Comparison of ENCODE assay signal across 8 mouse cellular contexts in genomic region chr4:115097146-115097496, GRCm38 (mm10). TPM values are rescaled to one million over a fixed set of nuclear protein-coding genes. Genes with fewer than 3 reads are reported as not detected.
A peak's percentile ranks its signal among the peaks of the same experiment; 100 is the strongest.
DNase-seq lines count a peak whose midpoint lies in the region; ATAC-seq and TF ChIP-seq lines count a peak whose summit lies in the region.

No protein-coding gene starts in this region.

- H3K27me3 ChIP-seq in heart, embryonic 10.5 days (ENCODE audit: insufficient read depth, poor library complexity, severe bottlenecking): peaks cover 54% of the 10 kb centered on the region
- H3K27me3 ChIP-seq in embryonic facial prominence, embryonic 10.5 days (replicated peaks; ENCODE audit: low read depth, poor library complexity, severe bottlenecking): peaks cover 62% of the 10 kb centered on the region
- peaks cover 43% of the 10 kb centered on the region for H3K27me3 ChIP-seq in hindbrain, embryonic 14.5 days (ENCODE audit: control insufficient read depth, insufficient read depth, low read length)
- no peaks in the 10 kb centered on the region; the same call in 1 of the 2 replicates for H3K27me3 ChIP-seq in liver, adult 2 months (ENCODE audit: control insufficient read depth, insufficient read depth, low read length)
- peaks cover 17% of the 10 kb centered on the region for H3K27me3 ChIP-seq in myocyte (ENCODE audit: control insufficient read depth, insufficient read depth, insufficient read length)
- no peaks in the 10 kb centered on the region; the same call in 1 of the 2 replicates for H3K27me3 ChIP-seq in thymus, adult 2 months (ENCODE audit: control insufficient read depth, insufficient read depth, low read length)

- no peak for TF ChIP-seq POLR2A in liver, adult 2 months (IDR thresholded peaks at IDR 0.05; ENCODE audit: extremely low read depth, insufficient read depth, low read length)
- TF ChIP-seq POLR2A in myocyte (IDR thresholded peaks at IDR 0.05; ENCODE audit: insufficient read length, low read depth): no peak
- no peak for TF ChIP-seq POLR2A in thymus, adult 2 months (IDR thresholded peaks at IDR 0.05; ENCODE audit: control insufficient read depth, extremely low read depth, insufficient read depth, low read length, poor library complexity)

- peak overlapping the region; percentile 42; the same call in 1 of the 2 replicates for H3K9ac ChIP-seq in hindbrain, embryonic 14.5 days
- H3K9ac ChIP-seq in liver, adult 2 months (ENCODE audit: low read depth, low read length): no peak overlapping the region

- H3K36me3 ChIP-seq in heart, embryonic 10.5 days: no peaks in the 10 kb centered on the region
- H3K36me3 ChIP-seq in embryonic facial prominence, embryonic 10.5 days (replicated peaks): no peaks in the 10 kb centered on the region
- no peaks in the 10 kb centered on the region for H3K36me3 ChIP-seq in hindbrain, embryonic 14.5 days (replicated peaks; ENCODE audit: control insufficient read depth, insufficient read depth)
- no peaks in the 10 kb centered on the region for H3K36me3 ChIP-seq in liver, adult 2 months (ENCODE audit: control insufficient read depth, insufficient read depth, low read length)
- H3K36me3 ChIP-seq in myocyte (ENCODE audit: control insufficient read depth, insufficient read depth): no peaks in the 10 kb centered on the region
- no peaks in the 10 kb centered on the region for H3K36me3 ChIP-seq in thymus, adult 2 months (ENCODE audit: control insufficient read depth, insufficient read depth, low read length)

- under 1% methylated on average over 6 of the region's 6 CpGs for WGBS in heart, embryonic 10.5 days
- under 1% methylated on average over 6 of the region's 6 CpGs for WGBS in embryonic facial prominence, embryonic 10.5 days
- 1% methylated on average over 6 of the region's 6 CpGs for WGBS in hindbrain, embryonic 14.5 days
- WGBS in liver, adult 2 months: 1% methylated on average over 6 of the region's 6 CpGs
- under 1% methylated on average over 6 of the region's 6 CpGs for WGBS in thymus, adult 2 months

- peak; percentile 61 for TF ChIP-seq CTCF in liver, adult 2 months (IDR thresholded peaks at IDR 0.05; ENCODE audit: low read depth, low read length)
- TF ChIP-seq CTCF in thymus, adult 2 months (IDR thresholded peaks at IDR 0.05; ENCODE audit: borderline replicate concordance, control insufficient read depth, extremely low read depth, insufficient read depth, low read length, poor library complexity): no peak

- H3K27ac ChIP-seq in heart, embryonic 10.5 days: peak overlapping the region; percentile 75; the same call in 1 of the 2 replicates
- H3K27ac ChIP-seq in embryonic facial prominence, embryonic 10.5 days (replicated peaks): no peak overlapping the region
- H3K27ac ChIP-seq in hindbrain, embryonic 14.5 days: no peak overlapping the region
- no peak overlapping the region for H3K27ac ChIP-seq in liver, adult 2 months (replicated peaks; ENCODE audit: insufficient read depth, low read depth, low read length)
- H3K27ac ChIP-seq in thymus, adult 2 months (ENCODE audit: control insufficient read depth, insufficient read depth, low read length): no peak overlapping the region

- H3K4me2 ChIP-seq in hindbrain, embryonic 14.5 days (replicated peaks): peak overlapping the region; percentile 45
- peak overlapping the region; percentile 45 for H3K4me2 ChIP-seq in myocyte (ENCODE audit: low read depth)

- H3K79me2 ChIP-seq in liver, adult 2 months (ENCODE audit: control insufficient read depth, insufficient read depth, low read length): no peaks in the 10 kb centered on the region
- no peaks in the 10 kb centered on the region for H3K79me2 ChIP-seq in myocyte (ENCODE audit: control insufficient read depth, insufficient read depth)

- no peaks in the 10 kb centered on the region for H3K9me3 ChIP-seq in heart, embryonic 10.5 days
- H3K9me3 ChIP-seq in embryonic facial prominence, embryonic 10.5 days: no peaks in the 10 kb centered on the region
- no peaks in the 10 kb centered on the region for H3K9me3 ChIP-seq in hindbrain, embryonic 14.5 days (ENCODE audit: control insufficient read depth, low read length)

- DNase-seq in heart, embryonic 10.5 days (ENCODE audit: low spot score): no peak
- no peak for DNase-seq in heart, adult 8-10 months (ENCODE audit: low spot score)
- peak; percentile 60 for DNase-seq in embryonic facial prominence, embryonic 10.5 days (ENCODE audit: low spot score)
- DNase-seq in hindbrain, embryonic 14.5 days (ENCODE audit: low spot score): peak; percentile 58
- no peak for DNase-seq in liver, adult 2 months (ENCODE audit: extremely low read depth, low read depth, low spot score)
- no peak for DNase-seq in adrenal gland, postnatal 25 days
- DNase-seq in thymus, adult 2 months: no peak

- peak overlapping the region; percentile 61; the same call in 1 of the 2 replicates for H3K4me3 ChIP-seq in heart, embryonic 10.5 days
- peak overlapping the region; percentile 17; the same call in 1 of the 2 replicates for H3K4me3 ChIP-seq in embryonic facial prominence, embryonic 10.5 days
- H3K4me3 ChIP-seq in hindbrain, embryonic 14.5 days (replicated peaks; ENCODE audit: low read length): peak overlapping the region; percentile 17; the same call in 1 of the 2 replicates
- no peak overlapping the region for H3K4me3 ChIP-seq in liver, adult 2 months (ENCODE audit: insufficient read depth, low read depth, low read length)
- H3K4me3 ChIP-seq in myocyte: no peak overlapping the region
- no peak overlapping the region for H3K4me3 ChIP-seq in thymus, adult 2 months (ENCODE audit: control insufficient read depth, insufficient read depth, low read length)

- peaks cover 18% of the 10 kb centered on the region for H3K4me1 ChIP-seq in heart, embryonic 10.5 days
- H3K4me1 ChIP-seq in embryonic facial prominence, embryonic 10.5 days: peaks cover 19% of the 10 kb centered on the region
- H3K4me1 ChIP-seq in hindbrain, embryonic 14.5 days (replicated peaks; ENCODE audit: control insufficient read depth, insufficient read depth, low read length): peaks cover 16% of the 10 kb centered on the region
- 0 out of 2 replicates have a peak, but pooled peaks cover 2% of the 10 kb centered on the region for H3K4me1 ChIP-seq in liver, adult 2 months (ENCODE audit: control insufficient read depth, insufficient read depth, low read length)
- H3K4me1 ChIP-seq in thymus, adult 2 months (replicated peaks; ENCODE audit: control insufficient read depth, insufficient read depth, low read length): 0 out of 2 replicates have a peak, but pooled peaks cover 4% of the 10 kb centered on the region

- no peak overlapping the region for H3ac ChIP-seq in myocyte (ENCODE audit: control insufficient read depth, insufficient read length)

- peak; percentile 4; the same call in 1 of the 2 replicates for ATAC-seq in hindbrain, embryonic 14.5 days (ENCODE audit: low FRiP score)

TF ChIP-seq in myocyte, 11 proteins besides CTCF, POLR2A, EP300 and RAD21:
- TF ChIP-seq MAX (IDR thresholded peaks at IDR 0.05; ENCODE audit: low read depth) (no peak), SRF (IDR thresholded peaks at IDR 0.05; ENCODE audit: control insufficient read depth, insufficient read length, low read depth) (no peak), E2F4 (IDR thresholded peaks at IDR 0.05; ENCODE audit: insufficient read depth) (no peak)
TF ChIP-seq in myocyte: peak in this region for 0.

RNA-seq across cellular contexts. Expression of gene Pdzk1ip1, which starts 8.6 kb away (rescaled TPM):
- 19.5 and 29.4 TPM in 2 replicates for polyA plus RNA-seq in heart, embryonic 10.5 days (2016; fragmentation: Nextera tagmentation; extraction: Ambion mirVana)
- total RNA-seq in heart, adult 8-10 months (2022): under 1 TPM in 2 of 4 experiments, not detected in 2; 0.71 to 0.86 TPM
- polyA plus RNA-seq in embryonic facial prominence, embryonic 10.5 days (2016; fragmentation: Nextera tagmentation; extraction: Ambion mirVana): 6.3 and 6.7 TPM in 2 replicates
- 3.0 and 3.7 TPM in 2 replicates for polyA plus RNA-seq in hindbrain, embryonic 14.5 days (2014; fragmentation: Nextera tagmentation; extraction: Ambion mirVana)
- 4.6 and 7.7 TPM in 2 replicates for total RNA-seq in liver, adult 2 months (2014; rRNA removed)
- polyA plus RNA-seq in liver, adult 2 months (2012; rRNA removed): 9.0 and 14.4 TPM in 2 replicates
- 0.30 TPM for polyA plus RNA-seq in myocyte (2012; fragmentation: generic; extraction: Trizol)
- total RNA-seq in adrenal gland, postnatal 25 days (2021): 0.58 TPM in 1 of 2 replicates, not detected in the other
- polyA plus RNA-seq in thymus, adult 2 months (2012; rRNA removed): 14.7 and 15.2 TPM in 2 replicates

RNA-seq across cellular contexts. Expression of gene Cyp4x1, which starts 37.0 kb away (rescaled TPM):
- 0.10 and 0.21 TPM in 2 replicates for polyA plus RNA-seq in heart, embryonic 10.5 days (2016; fragmentation: Nextera tagmentation; extraction: Ambion mirVana)
- total RNA-seq in heart, adult 8-10 months (2022): not detected
- 0.24 and 0.25 TPM in 2 replicates for polyA plus RNA-seq in embryonic facial prominence, embryonic 10.5 days (2016; fragmentation: Nextera tagmentation; extraction: Ambion mirVana)
- polyA plus RNA-seq in hindbrain, embryonic 14.5 days (2014; fragmentation: Nextera tagmentation; extraction: Ambion mirVana): 10.2 and 11.5 TPM in 2 replicates
- total RNA-seq in liver, adult 2 months (2014; rRNA removed): 0.09 TPM in 1 of 2 replicates, not detected in the other
- not detected in 2 replicates for polyA plus RNA-seq in liver, adult 2 months (2012; rRNA removed)
- not detected for polyA plus RNA-seq in myocyte (2012; fragmentation: generic; extraction: Trizol)
- not detected in 2 replicates for total RNA-seq in adrenal gland, postnatal 25 days (2021)
- polyA plus RNA-seq in thymus, adult 2 months (2012; rRNA removed): not detected in 2 replicates

RNA-seq across cellular contexts. Expression of gene Tal1, which starts 40.9 kb away (rescaled TPM):
- polyA plus RNA-seq in heart, embryonic 10.5 days (2016; fragmentation: Nextera tagmentation; extraction: Ambion mirVana): 6.7 and 8.3 TPM in 2 replicates
- total RNA-seq in heart, adult 8-10 months (2022): 1 to 10 TPM; 2.5 to 3.6 (median 2.9) TPM
- 1.7 and 1.9 TPM in 2 replicates for polyA plus RNA-seq in embryonic facial prominence, embryonic 10.5 days (2016; fragmentation: Nextera tagmentation; extraction: Ambion mirVana)
- 5.6 and 7.4 TPM in 2 replicates for polyA plus RNA-seq in hindbrain, embryonic 14.5 days (2014; fragmentation: Nextera tagmentation; extraction: Ambion mirVana)
- 0.37 and 0.67 TPM in 2 replicates for total RNA-seq in liver, adult 2 months (2014; rRNA removed)
- polyA plus RNA-seq in liver, adult 2 months (2012; rRNA removed): 0.44 and 0.50 TPM in 2 replicates
- not detected for polyA plus RNA-seq in myocyte (2012; fragmentation: generic; extraction: Trizol)
- total RNA-seq in adrenal gland, postnatal 25 days (2021): 2.9 and 3.5 TPM in 2 replicates
- polyA plus RNA-seq in thymus, adult 2 months (2012; rRNA removed): 0.89 and 0.94 TPM in 2 replicates

Comparison
In these comparisons a context has a peak if more than half of its experiments do, and no peak if none do; other contexts are left out.
1. DNase-seq: peak in embryonic facial prominence, embryonic 10.5 days (single experiment) and hindbrain, embryonic 14.5 days (single experiment); none in heart, embryonic 10.5 days (single experiment), heart, adult 8-10 months (single experiment), liver, adult 2 months (single experiment), adrenal gland, postnatal 25 days (single experiment) and thymus, adult 2 months (single experiment).
2. H3K4me3 ChIP-seq: peak in heart, embryonic 10.5 days (single experiment), embryonic facial prominence, embryonic 10.5 days (single experiment) and hindbrain, embryonic 14.5 days (single experiment); none in liver, adult 2 months (single experiment), myocyte (single experiment) and thymus, adult 2 months (single experiment).